Comparison of ENCODE assay signal across 25 mouse cellular contexts in genomic region chr5:76953794-76954193, GRCm38 (mm10). TPM values are rescaled to one million over a fixed set of nuclear protein-coding genes. Genes with fewer than 3 reads are reported as not detected.
DNase-seq lines count a peak whose midpoint lies in the region; ATAC-seq and TF ChIP-seq lines count a peak whose summit lies in the region.
"Had no signal": no experiment of that assay in that cellular context is flagged by ENCODE, and none has a peak within 500 bp of the region (broad histone marks: within the 10 kb centered on the region; RNA-seq: fewer than 3 reads in every experiment).

No protein-coding gene starts in this region.

- DNase-seq in heart, adult 8-10 months (ENCODE audit: low spot score): no peak
- peak; percentile 98 for DNase-seq in liver, adult 2 months (ENCODE audit: extremely low read depth, low read depth, low spot score)
- no peak for DNase-seq in liver
- no peak for DNase-seq in liver, postnatal 0 days
- DNase-seq in cerebellum, adult 11-12 months: no peak
- DNase-seq in left cerebral cortex, postnatal 25 days (ENCODE audit: low spot score in 2 of 2): no peak
- DNase-seq: cerebellum, adult 18-20 months; cerebellum, postnatal 36 days; gastrocnemius, postnatal 25 days; kidney, postnatal 14 days; lung, postnatal 36 days; spleen, adult 18-20 months; thymus, adult 2 months had no signal

- WGBS in heart, embryonic 12.5 days: 81% methylated on average over 3 of the region's 3 CpGs
- WGBS in liver, adult 2 months: 14% methylated on average over 3 of the region's 3 CpGs
- 57% methylated on average over 3 of the region's 3 CpGs for WGBS in intestine, embryonic 16.5 days
- WGBS in liver, postnatal 0 days (ENCODE audit: insufficient replicate concordance): 52% methylated on average over 3 of the region's 3 CpGs

- TF ChIP-seq EP300 in liver, postnatal 0 days (IDR thresholded peaks at IDR 0.05; ENCODE audit: low read depth): no peak

- TF ChIP-seq POLR2A in liver, adult 2 months (IDR thresholded peaks at IDR 0.05; ENCODE audit: extremely low read depth, insufficient read depth, low read length): no peak

- peak overlapping the region; percentile 45; the same call in 1 of the 2 replicates for H3K9ac ChIP-seq in heart, embryonic 12.5 days
- H3K9ac ChIP-seq in liver, adult 2 months (ENCODE audit: low read depth, low read length): peak overlapping the region; percentile 77
- H3K9ac ChIP-seq in intestine, embryonic 16.5 days (ENCODE audit: low read depth, low read length): no peak overlapping the region
- H3K9ac ChIP-seq in liver, postnatal 0 days (replicated peaks): peak overlapping the region; percentile 16; the same call in 1 of the 2 replicates
- H3K9ac ChIP-seq: limb, embryonic 15.5 days; neural tube, embryonic 12.5 days had no signal

- H3K27ac ChIP-seq in heart, embryonic 12.5 days (ENCODE audit: poor library complexity, severe bottlenecking): no peak overlapping the region
- H3K27ac ChIP-seq in liver, adult 2 months (replicated peaks; ENCODE audit: insufficient read depth, low read depth, low read length): peak overlapping the region; percentile 90
- peak overlapping the region; percentile 40 for H3K27ac ChIP-seq in intestine, embryonic 16.5 days (ENCODE audit: low read length)
- 0 out of 2 replicates have a peak overlapping the region, but pooled peaks have one; percentile 45 for H3K27ac ChIP-seq in liver, postnatal 0 days (ENCODE audit: low read depth)
- H3K27ac ChIP-seq: left cerebral cortex, adult 2 months; neural tube, embryonic 12.5 days had no signal

- ATAC-seq in heart, embryonic 12.5 days (ENCODE audit: insufficient number of reproducible peaks, low FRiP score): no peak
- no peak for ATAC-seq in intestine, embryonic 16.5 days
- no peak for ATAC-seq in liver, postnatal 0 days

- H3K9me3 ChIP-seq in heart, embryonic 12.5 days (replicated peaks): no peaks in the 10 kb centered on the region
- no peaks in the 10 kb centered on the region for H3K9me3 ChIP-seq in intestine, embryonic 16.5 days (ENCODE audit: control insufficient read depth, low read length)
- H3K9me3 ChIP-seq in liver, postnatal 0 days (ENCODE audit: low read length): no peaks in the 10 kb centered on the region
- H3K9me3 ChIP-seq: G1E; limb, embryonic 15.5 days; neural tube, embryonic 12.5 days had no signal

- peaks cover 44% of the 10 kb centered on the region for H3K36me3 ChIP-seq in heart, embryonic 12.5 days
- peaks cover 27% of the 10 kb centered on the region for H3K36me3 ChIP-seq in liver, adult 2 months (ENCODE audit: control insufficient read depth, insufficient read depth, low read length)
- 0 out of 2 replicates have a peak, but pooled peaks cover 5% of the 10 kb centered on the region for H3K36me3 ChIP-seq in intestine, embryonic 16.5 days (ENCODE audit: control insufficient read depth, insufficient read depth, low read length)
- H3K36me3 ChIP-seq in liver, postnatal 0 days (replicated peaks; ENCODE audit: insufficient read depth, low read length): peaks cover 31% of the 10 kb centered on the region

- no peak overlapping the region for H3K4me2 ChIP-seq in heart, embryonic 12.5 days
- H3K4me2 ChIP-seq in intestine, embryonic 16.5 days (ENCODE audit: low read depth, low read length): no peak overlapping the region
- H3K4me2 ChIP-seq in liver, postnatal 0 days (ENCODE audit: low read depth, low read length): peak overlapping the region; percentile 97
- H3K4me2 ChIP-seq: heart, embryonic 11.5 days; limb, embryonic 15.5 days; neural tube, embryonic 12.5 days had no signal

- intact Hi-C loops in left cerebral cortex, postnatal 25 days (cut with DNase I): no loop called here

- H3K4me1 ChIP-seq in heart, embryonic 12.5 days (replicated peaks): peaks cover 37% of the 10 kb centered on the region
- H3K4me1 ChIP-seq in liver, adult 2 months (ENCODE audit: control insufficient read depth, insufficient read depth, low read length): peaks cover 25% of the 10 kb centered on the region
- peaks cover 27% of the 10 kb centered on the region for H3K4me1 ChIP-seq in intestine, embryonic 16.5 days (ENCODE audit: control insufficient read depth, insufficient read depth, low read length)
- peaks cover 41% of the 10 kb centered on the region for H3K4me1 ChIP-seq in liver, postnatal 0 days (ENCODE audit: insufficient read depth)

- TF ChIP-seq CTCF in liver, adult 2 months (IDR thresholded peaks at IDR 0.05; ENCODE audit: low read depth, low read length): no peak
- TF ChIP-seq CTCF in liver, postnatal 0 days (IDR thresholded peaks at IDR 0.05; ENCODE audit: low read depth): no peak

- no peak overlapping the region for H3K4me3 ChIP-seq in heart, embryonic 12.5 days
- peak overlapping the region; percentile 38; the same call in 1 of the 2 replicates for H3K4me3 ChIP-seq in liver, adult 2 months (ENCODE audit: insufficient read depth, low read depth, low read length)
- H3K4me3 ChIP-seq in intestine, embryonic 16.5 days (ENCODE audit: low read length): no peak overlapping the region
- H3K4me3 ChIP-seq in liver, postnatal 0 days (ENCODE audit: low read depth, low read length): 0 out of 2 replicates have a peak overlapping the region, but pooled peaks have one; percentile 4
- H3K4me3 ChIP-seq: left cerebral cortex, adult 2 months; limb, embryonic 15.5 days; neural tube, embryonic 12.5 days had no signal

- H3K79me2 ChIP-seq in liver, adult 2 months (ENCODE audit: control insufficient read depth, insufficient read depth, low read length): peaks cover 12% of the 10 kb centered on the region; the same call in 1 of the 2 replicates

- no peaks in the 10 kb centered on the region for H3K27me3 ChIP-seq in heart, embryonic 12.5 days (replicated peaks)
- H3K27me3 ChIP-seq in liver, adult 2 months (ENCODE audit: control insufficient read depth, insufficient read depth, low read length): no peaks in the 10 kb centered on the region
- H3K27me3 ChIP-seq in intestine, embryonic 16.5 days (replicated peaks; ENCODE audit: control insufficient read depth, insufficient read depth, low read length): no peaks in the 10 kb centered on the region
- H3K27me3 ChIP-seq in liver, postnatal 0 days (ENCODE audit: insufficient read depth, low read length): no peaks in the 10 kb centered on the region
- H3K27me3 ChIP-seq: limb, embryonic 15.5 days; neural tube, embryonic 12.5 days had no signal

RNA-seq across cellular contexts. Expression of gene Ppat, which starts 2.4 kb away (rescaled TPM):
- 33.2 and 34.1 TPM in 2 replicates for polyA plus RNA-seq in heart, embryonic 12.5 days (2016; fragmentation: Nextera tagmentation; extraction: Ambion mirVana)
- total RNA-seq in heart, adult 8-10 months (2022): 10 to 100 TPM; 12.7 to 20.9 (median 17.6) TPM
- 22.8 and 30.3 TPM in 2 replicates for total RNA-seq in liver, adult 2 months (2014; rRNA removed)
- 5.3 and 6.4 TPM in 2 replicates for polyA plus RNA-seq in liver, adult 2 months (2012; rRNA removed)
- polyA plus RNA-seq in intestine, embryonic 16.5 days (2015; fragmentation: Nextera tagmentation; extraction: Ambion mirVana): 21.0 and 22.1 TPM in 2 replicates
- polyA plus RNA-seq in liver, postnatal 0 days (2015; fragmentation: Nextera tagmentation; extraction: Ambion mirVana): 14.9 and 17.6 TPM in 2 replicates
- total RNA-seq in left cerebral cortex, postnatal 25 days (2021): 10 to 100 TPM; 17.4 to 19.3 TPM

RNA-seq across cellular contexts. Expression of gene Paics, which starts 2.7 kb away (rescaled TPM):
- 243 and 251 TPM in 2 replicates for polyA plus RNA-seq in heart, embryonic 12.5 days (2016; fragmentation: Nextera tagmentation; extraction: Ambion mirVana)
- total RNA-seq in heart, adult 8-10 months (2022): 100 to 1,000 TPM; 149 to 170 (median 159) TPM
- total RNA-seq in liver, adult 2 months (2014; rRNA removed): 303 and 359 TPM in 2 replicates
- polyA plus RNA-seq in liver, adult 2 months (2012; rRNA removed): 165 and 187 TPM in 2 replicates
- 150 and 169 TPM in 2 replicates for polyA plus RNA-seq in intestine, embryonic 16.5 days (2015; fragmentation: Nextera tagmentation; extraction: Ambion mirVana)
- 95.3 and 111 TPM in 2 replicates for polyA plus RNA-seq in liver, postnatal 0 days (2015; fragmentation: Nextera tagmentation; extraction: Ambion mirVana)
- 10 to 100 TPM; 89.7 to 92.4 TPM for total RNA-seq in left cerebral cortex, postnatal 25 days (2021)

RNA-seq across cellular contexts. Expression of gene Srp72, which starts 20.7 kb away (rescaled TPM):
- polyA plus RNA-seq in heart, embryonic 12.5 days (2016; fragmentation: Nextera tagmentation; extraction: Ambion mirVana): 42.3 and 45.1 TPM in 2 replicates
- 10 to 100 TPM; 45.0 to 54.1 (median 49.1) TPM for total RNA-seq in heart, adult 8-10 months (2022)
- 43.4 and 43.5 TPM in 2 replicates for total RNA-seq in liver, adult 2 months (2014; rRNA removed)
- 18.4 and 23.1 TPM in 2 replicates for polyA plus RNA-seq in liver, adult 2 months (2012; rRNA removed)
- 80.8 and 90.7 TPM in 2 replicates for polyA plus RNA-seq in intestine, embryonic 16.5 days (2015; fragmentation: Nextera tagmentation; extraction: Ambion mirVana)
- polyA plus RNA-seq in liver, postnatal 0 days (2015; fragmentation: Nextera tagmentation; extraction: Ambion mirVana): 34.4 TPM in 2 replicates
- 100 to 1,000 TPM; 107 TPM for total RNA-seq in left cerebral cortex, postnatal 25 days (2021)

RNA-seq across cellular contexts. Expression of gene Aasdh, which starts 48.5 kb away (rescaled TPM):
- 16.4 and 17.8 TPM in 2 replicates for polyA plus RNA-seq in heart, embryonic 12.5 days (2016; fragmentation: Nextera tagmentation; extraction: Ambion mirVana)
- 10 to 100 TPM; 12.5 to 23.2 (median 17.8) TPM for total RNA-seq in heart, adult 8-10 months (2022)
- 9.3 and 14.3 TPM in 2 replicates for total RNA-seq in liver, adult 2 months (2014; rRNA removed)
- polyA plus RNA-seq in liver, adult 2 months (2012; rRNA removed): 7.8 and 9.7 TPM in 2 replicates
- polyA plus RNA-seq in intestine, embryonic 16.5 days (2015; fragmentation: Nextera tagmentation; extraction: Ambion mirVana): 13.6 and 15.0 TPM in 2 replicates
- polyA plus RNA-seq in liver, postnatal 0 days (2015; fragmentation: Nextera tagmentation; extraction: Ambion mirVana): 5.1 and 5.3 TPM in 2 replicates
- total RNA-seq in left cerebral cortex, postnatal 25 days (2021): 10 to 100 TPM; 21.1 to 21.4 TPM

RNA-seq across cellular contexts. Expression of gene Arl9, which starts 50.1 kb away (rescaled TPM):
- polyA plus RNA-seq in heart, embryonic 12.5 days (2016; fragmentation: Nextera tagmentation; extraction: Ambion mirVana): not detected in 2 replicates
- not detected for total RNA-seq in heart, adult 8-10 months (2022)
- not detected in 2 replicates for total RNA-seq in liver, adult 2 months (2014; rRNA removed)
- 0.33 TPM in 1 of 2 replicates, not detected in the other for polyA plus RNA-seq in liver, adult 2 months (2012; rRNA removed)
- not detected in 2 replicates for polyA plus RNA-seq in intestine, embryonic 16.5 days (2015; fragmentation: Nextera tagmentation; extraction: Ambion mirVana)
- polyA plus RNA-seq in liver, postnatal 0 days (2015; fragmentation: Nextera tagmentation; extraction: Ambion mirVana): 0.22 TPM in 2 replicates
- total RNA-seq in left cerebral cortex, postnatal 25 days (2021): not detected
- total RNA-seq: adrenal gland, adult 2 months; G1E; gastrocnemius, postnatal 25 days; hematopoietic stem cell, adult 5-6 weeks; left cerebral cortex, adult 2 months; monocyte, adult 5-6 weeks had no signal
- polyA plus RNA-seq: adrenal gland, adult 2 months; embryonic facial prominence, embryonic 11.5 days; G1E; heart, embryonic 11.5 days; limb, embryonic 15.5 days; neural tube, embryonic 12.5 days; stomach, embryonic 14.5 days; thymus, adult 2 months had no signal

Comparison
In these comparisons a context has a peak if more than half of its experiments do, and no peak if none do; other contexts are left out.
1. H3K4me3 ChIP-seq: peak in liver, adult 2 months (single experiment) and liver, postnatal 0 days (single experiment); none in heart, embryonic 12.5 days (single experiment) and intestine, embryonic 16.5 days (single experiment).